Mouse (Mus musculus) brain, embryonic 14.5 days (tissue): ENCODE measurements at regions not wholly inside any gene's neighbourhood (a gene's known extent, or its start where the extent isn't known, plus 50 kb on each side); places are given as distances from the start of the nearest gene placed in this dataset.

Source experiments
- CTCF ChIP-seq: fragments of 200-500 bp; IDR thresholded peaks from 2 replicates; pipeline ENCODE4 v1.5.1; 2012; ENCODE audit warnings: inconsistent platforms, mild to moderate bottlenecking, moderate library complexity, borderline replicate concordance; ENCODE audit not compliant: insufficient read depth, insufficient read length; ENCODE audit errors: extremely low read depth
- POLR2A ChIP-seq: fragments of 200-500 bp; IDR thresholded peaks from 2 replicates; pipeline ENCODE4 v1.6.1; 2012; ENCODE audit warnings: mild to moderate bottlenecking, inconsistent platforms, borderline replicate concordance; ENCODE audit not compliant: poor library complexity, insufficient read depth, insufficient read length, severe bottlenecking; ENCODE audit errors: extremely low read depth

DNA sequence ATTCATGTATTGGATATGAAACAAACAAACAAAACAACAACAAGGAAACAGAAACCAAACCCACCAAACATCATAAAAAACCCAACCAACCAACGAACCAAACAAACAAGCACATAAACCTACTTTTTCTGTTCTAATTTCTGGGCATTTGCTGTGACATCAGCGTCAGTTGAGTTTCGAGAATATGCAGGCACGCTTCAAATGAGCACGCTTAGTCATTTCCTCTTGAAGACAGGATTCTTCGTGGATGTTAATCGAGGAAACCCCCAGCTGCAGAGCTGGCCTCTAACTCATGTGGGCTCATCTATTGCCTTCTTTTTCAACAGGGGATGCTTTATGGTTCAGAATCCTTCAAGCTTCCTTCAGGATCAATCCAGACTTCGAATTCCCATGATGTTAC, 187.0 kb downstream of the Gm7489 start:
- TF ChIP-seq CTCF (no peak), POLR2A (no peak)
